Mouse (Mus musculus) liver (tissue): ENCODE results near the gene Pip4k2c.
"Not testable (repeated sequence)": the region's sequence is repeated elsewhere in the genome, so short reads cannot be mapped to it uniquely, and the experiment has no call there.

ENCODE experiments used
- DNase-seq: peaks from one replicate; pipeline ENCODE4 v3.0.0-alpha.2; 2020; ENCODE audit warnings: mixed read lengths

Gene Pip4k2c

GRCm38 (mm10) chr10:127208921-127209320, 2.5 kb downstream of the Pip4k2c start:
- no peak for DNase-seq

- peak; percentile 87 for DNase-seq
Observed at GRCm38 (mm10) chr10:127205373-127205772, 6.0 kb downstream of the Pip4k2c start.

GRCm38 (mm10) chr10:127204589-127204988, 6.8 kb downstream of the Pip4k2c start:
- peak; percentile 73 for DNase-seq

- DNase-seq = peak; percentile 76
Observed at GRCm38 (mm10) chr10:127203106-127203505, 8.3 kb downstream of the Pip4k2c start.

GRCm38 (mm10) chr10:127200279-127200678, 11.1 kb downstream of the Pip4k2c start:
- no peak for DNase-seq

GRCm38 (mm10) chr10:127199474-127199873, 11.9 kb downstream of the Pip4k2c start:
- no peak for DNase-seq

- DNase-seq = no peak
Observed at GRCm38 (mm10) chr10:127199068-127199467, 12.3 kb downstream of the Pip4k2c start.

- no peak for DNase-seq
Observed at GRCm38 (mm10) chr10:127198492-127198891, 12.9 kb downstream of the Pip4k2c start.

- no peak for DNase-seq
Observed at GRCm38 (mm10) chr10:127197505-127198110, 13.8 kb downstream of the Pip4k2c start.

GRCm38 (mm10) chr10:127197104-127197503, 14.3 kb downstream of the Pip4k2c start:
- no peak for DNase-seq

- DNase-seq = peak; percentile 42
Observed at GRCm38 (mm10) chr10:127196392-127196791, 15.0 kb downstream of the Pip4k2c start.

- DNase-seq = peak; percentile 67
Observed at GRCm38 (mm10) chr10:127195328-127196129, 15.9 kb downstream of the Pip4k2c start, which contains the start of gene Dtx3. Gene Dtx3, minus strand, starts transcription at chr10:127195728.

- peak; percentile 81 for DNase-seq
Observed at GRCm38 (mm10) chr10:127194428-127195327, 16.7 kb downstream of the Pip4k2c start.

- no peak for DNase-seq
Observed at GRCm38 (mm10) chr10:127193011-127193410, 18.4 kb downstream of the Pip4k2c start.

GRCm38 (mm10) chr10:127192057-127192328, 19.4 kb downstream of the Pip4k2c start:
- DNase-seq = not testable (repeated sequence)

GRCm38 (mm10) chr10:127191191-127192056, 20.0 kb downstream of the Pip4k2c start:
- DNase-seq = no peak

- DNase-seq = peak; percentile 49
Observed at GRCm38 (mm10) chr10:127190398-127191190, 20.8 kb downstream of the Pip4k2c start.

- DNase-seq = peak; percentile 63
Observed at GRCm38 (mm10) chr10:127189651-127190381, 21.6 kb downstream of the Pip4k2c start, which contains the start of gene Arhgef25. Gene Arhgef25, minus strand, starts transcription at chr10:127190083.

GRCm38 (mm10) chr10:127189116-127189650, 22.2 kb downstream of the Pip4k2c start:
- DNase-seq = peak; percentile 81

GRCm38 (mm10) chr10:127188465-127189115, 22.8 kb downstream of the Pip4k2c start:
- peak; percentile 82 for DNase-seq
